Mouse (Mus musculus): ENCODE measurements at regions not wholly inside any gene's neighbourhood (a gene's known extent, or its start where the extent isn't known, plus 50 kb on each side); places are given as distances from the start of the nearest gene placed in this dataset.

DNA sequence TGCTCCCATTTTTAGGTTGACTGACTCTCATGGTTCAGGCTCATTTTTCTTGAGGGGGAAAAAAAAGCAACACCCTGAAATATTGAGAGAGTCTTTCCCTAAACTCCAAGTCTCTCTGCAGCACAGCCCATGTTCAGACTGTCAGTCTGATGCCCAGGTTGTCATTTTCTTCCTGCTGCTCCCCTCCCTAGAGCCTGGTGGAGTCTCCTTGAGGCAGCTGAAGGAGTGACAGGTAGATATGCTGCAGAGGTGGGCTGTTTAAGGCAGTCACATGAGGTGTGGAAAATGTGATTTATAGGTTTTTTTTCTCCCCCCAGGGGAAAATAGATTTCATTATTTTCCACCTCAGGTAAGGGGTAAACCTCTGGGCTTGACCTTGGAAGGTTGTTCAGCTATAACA, 70.6 kb upstream of the Olfm4 start:
- Histone ChIP-seq H3K4me3 (no peak overlapping the region), H3K4me2 (ENCODE audit: low read depth) (no peak overlapping the region), H3K79me2 (ENCODE audit: control insufficient read depth, insufficient read depth) (no peaks in the 10 kb centered on the region), H3K27me3 (ENCODE audit: control insufficient read depth, insufficient read depth, insufficient read length) (no peaks in the 10 kb centered on the region), H3K36me3 (ENCODE audit: control insufficient read depth, insufficient read depth) (no peaks in the 10 kb centered on the region), H3ac (ENCODE audit: control insufficient read depth, insufficient read length) (no peak overlapping the region)
- no peak for TF ChIP-seq POLR2A (IDR thresholded peaks at IDR 0.05; ENCODE audit: insufficient read length, low read depth)
- TF ChIP-seq SRF (IDR thresholded peaks at IDR 0.05; ENCODE audit: control insufficient read depth, insufficient read length, low read depth): no peak
- no peak for TF ChIP-seq CEBPB (IDR thresholded peaks at IDR 0.05; ENCODE audit: insufficient read depth, poor library complexity, severe bottlenecking)
- TF ChIP-seq REST (IDR thresholded peaks at IDR 0.05; ENCODE audit: insufficient read depth, insufficient read length): no peak
- no peak for TF ChIP-seq POLR2AphosphoS2 (IDR thresholded peaks at IDR 0.05; ENCODE audit: insufficient read length, low read depth)
- TF ChIP-seq MAX (IDR thresholded peaks at IDR 0.05; ENCODE audit: low read depth): no peak
- TF ChIP-seq E2F4 (IDR thresholded peaks at IDR 0.05; ENCODE audit: insufficient read depth): no peak
- TF ChIP-seq USF1 (IDR thresholded peaks at IDR 0.05; ENCODE audit: low read depth): no peak
- TF ChIP-seq TCF12 (IDR thresholded peaks at IDR 0.05; ENCODE audit: insufficient read depth, poor library complexity, severe bottlenecking): no peak
- no peak for TF ChIP-seq MYOD1 (IDR thresholded peaks at IDR 0.05; ENCODE audit: control insufficient read depth in 1 of 3, insufficient read length in 2 of 3, low read depth in 2 of 3)
- TF ChIP-seq TCF3 (IDR thresholded peaks at IDR 0.05; ENCODE audit: insufficient read length, low read depth): no peak
- no peak for TF ChIP-seq MYOG (IDR thresholded peaks at IDR 0.05; ENCODE audit: control insufficient read depth in 1 of 3, insufficient read depth in 1 of 3, insufficient read length in 2 of 3, low read depth in 2 of 3)

DNA sequence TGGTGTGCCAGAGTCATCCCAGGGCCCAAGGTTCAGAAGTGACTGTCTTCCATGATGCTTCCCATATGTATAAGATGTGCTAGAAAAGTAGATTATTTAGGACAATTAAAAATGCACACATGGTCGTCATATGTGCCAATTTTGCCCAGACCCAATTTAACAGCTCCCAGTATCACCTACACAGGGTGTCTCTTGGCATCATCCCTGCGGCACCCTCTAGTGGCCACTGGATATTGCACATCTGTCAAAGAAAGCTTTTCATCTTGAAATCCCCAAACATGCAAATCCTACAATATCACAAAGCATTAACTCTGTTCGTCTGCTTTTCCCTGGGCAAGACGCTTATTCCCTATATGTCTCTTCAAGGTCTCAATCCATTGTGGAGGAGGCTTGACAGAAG, 71.3 kb upstream of the Olfm4 start:
- no peak overlapping the region for H3ac ChIP-seq (ENCODE audit: control insufficient read depth, insufficient read length)
- H3K36me3 ChIP-seq (ENCODE audit: control insufficient read depth, insufficient read depth): no peaks in the 10 kb centered on the region
- no peak overlapping the region for H3K4me2 ChIP-seq (ENCODE audit: low read depth)
- no peak for TF ChIP-seq MAX (IDR thresholded peaks at IDR 0.05; ENCODE audit: low read depth)
- TF ChIP-seq E2F4 (IDR thresholded peaks at IDR 0.05; ENCODE audit: insufficient read depth): no peak
- TF ChIP-seq REST (IDR thresholded peaks at IDR 0.05; ENCODE audit: insufficient read depth, insufficient read length): no peak
- H3K79me2 ChIP-seq (ENCODE audit: control insufficient read depth, insufficient read depth): no peaks in the 10 kb centered on the region
- no peaks in the 10 kb centered on the region for H3K27me3 ChIP-seq (ENCODE audit: control insufficient read depth, insufficient read depth, insufficient read length)
- no peak overlapping the region for H3K4me3 ChIP-seq

DNA sequence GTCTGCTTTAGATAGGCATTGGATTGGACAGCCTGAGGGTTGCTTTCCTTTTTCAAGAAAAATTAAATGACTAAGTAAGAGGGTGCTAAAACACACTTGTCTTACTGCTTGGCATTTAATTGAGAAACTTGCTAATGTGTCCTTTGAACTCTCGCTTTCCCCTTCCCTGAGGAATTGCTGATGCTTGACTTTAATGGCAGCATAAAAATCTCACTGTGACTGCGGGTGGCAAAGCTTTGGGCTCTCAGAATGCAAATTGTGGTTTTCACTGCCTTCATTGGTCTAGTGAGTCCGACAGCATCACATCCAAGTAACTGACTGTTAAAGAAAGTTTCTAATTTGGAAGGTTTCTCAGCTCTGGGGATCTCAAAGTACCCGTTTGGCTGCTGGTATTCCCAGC, 76.1 kb upstream of the Olfm4 start:
- Histone ChIP-seq H3K79me2 (ENCODE audit: control insufficient read depth, insufficient read depth) (no peaks in the 10 kb centered on the region), H3ac (ENCODE audit: control insufficient read depth, insufficient read length) (no peak overlapping the region), H3K4me2 (ENCODE audit: low read depth) (no peak overlapping the region), H3K36me3 (ENCODE audit: control insufficient read depth, insufficient read depth) (no peaks in the 10 kb centered on the region), H3K4me3 (no peak overlapping the region), H3K27me3 (ENCODE audit: control insufficient read depth, insufficient read depth, insufficient read length) (no peaks in the 10 kb centered on the region)
- TF ChIP-seq MYOD1 (IDR thresholded peaks at IDR 0.05; ENCODE audit: control insufficient read depth in 1 of 3, insufficient read length in 2 of 3, low read depth in 2 of 3): no peak

DNA sequence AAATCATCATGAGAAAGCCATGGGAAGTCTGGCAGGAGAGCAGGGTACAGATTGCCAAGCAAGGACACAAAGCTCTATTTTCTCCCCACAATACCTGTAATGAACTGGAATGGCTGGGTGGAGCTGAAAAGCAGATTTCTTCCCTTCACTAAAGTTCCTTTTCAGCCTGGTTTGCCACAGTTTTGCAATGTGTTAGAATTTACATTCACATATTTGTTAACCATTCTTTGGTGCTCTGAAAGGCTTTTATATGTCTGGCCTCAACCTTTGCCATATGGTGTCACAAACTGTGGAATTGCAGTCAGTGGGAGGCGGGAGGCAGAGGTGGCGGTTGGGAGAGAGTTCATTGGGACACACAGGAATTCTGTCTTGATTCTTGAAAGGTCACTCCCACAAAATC, 78.3 kb upstream of the Olfm4 start:
- no peaks in the 10 kb centered on the region for H3K79me2 ChIP-seq (ENCODE audit: control insufficient read depth, insufficient read depth)
- no peaks in the 10 kb centered on the region for H3K27me3 ChIP-seq (ENCODE audit: control insufficient read depth, insufficient read depth, insufficient read length)
- no peaks in the 10 kb centered on the region for H3K36me3 ChIP-seq (ENCODE audit: control insufficient read depth, insufficient read depth)
- H3K4me2 ChIP-seq (ENCODE audit: low read depth): no peak overlapping the region
- H3ac ChIP-seq (ENCODE audit: control insufficient read depth, insufficient read length): no peak overlapping the region
- H3K4me3 ChIP-seq: no peak overlapping the region
- TF ChIP-seq MAX (IDR thresholded peaks at IDR 0.05; ENCODE audit: low read depth): no peak
- no peak for TF ChIP-seq MYOD1 (IDR thresholded peaks at IDR 0.05; ENCODE audit: control insufficient read depth in 1 of 3, insufficient read length in 2 of 3, low read depth in 2 of 3)

DNA sequence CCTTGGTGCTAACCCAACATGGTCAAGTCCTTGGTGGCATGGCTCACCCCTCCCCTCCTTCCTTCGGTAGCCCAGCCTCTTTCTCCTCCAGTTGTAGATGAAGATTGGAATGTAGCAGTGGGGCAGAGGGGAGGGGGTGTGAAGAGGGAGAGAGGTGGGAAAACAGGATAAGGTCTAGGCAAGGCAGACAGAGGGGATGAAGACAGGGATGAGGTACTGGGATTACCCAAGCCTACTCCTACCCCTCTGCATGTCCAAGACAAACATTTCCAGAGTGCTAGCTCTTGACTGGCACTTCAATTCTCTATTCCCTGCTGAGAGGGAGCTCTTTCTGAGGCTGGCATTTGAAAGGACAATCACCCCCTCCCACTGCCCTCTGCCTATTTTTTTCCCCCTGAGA, 81.5 kb upstream of the Olfm4 start:
- Histone ChIP-seq H3K4me3 (no peak overlapping the region), H3K36me3 (ENCODE audit: control insufficient read depth, insufficient read depth) (no peaks in the 10 kb centered on the region), H3ac (ENCODE audit: control insufficient read depth, insufficient read length) (no peak overlapping the region), H3K4me2 (ENCODE audit: low read depth) (no peak overlapping the region), H3K79me2 (ENCODE audit: control insufficient read depth, insufficient read depth) (no peaks in the 10 kb centered on the region), H3K27me3 (ENCODE audit: control insufficient read depth, insufficient read depth, insufficient read length) (no peaks in the 10 kb centered on the region)
- TF ChIP-seq MYOG (IDR thresholded peaks at IDR 0.05; ENCODE audit: control insufficient read depth in 1 of 3, insufficient read depth in 1 of 3, insufficient read length in 2 of 3, low read depth in 2 of 3) (no peak), POLR2A (IDR thresholded peaks at IDR 0.05; ENCODE audit: insufficient read length, low read depth) (no peak), MYOD1 (IDR thresholded peaks at IDR 0.05; ENCODE audit: control insufficient read depth in 1 of 3, insufficient read length in 2 of 3, low read depth in 2 of 3) (no peak)

DNA sequence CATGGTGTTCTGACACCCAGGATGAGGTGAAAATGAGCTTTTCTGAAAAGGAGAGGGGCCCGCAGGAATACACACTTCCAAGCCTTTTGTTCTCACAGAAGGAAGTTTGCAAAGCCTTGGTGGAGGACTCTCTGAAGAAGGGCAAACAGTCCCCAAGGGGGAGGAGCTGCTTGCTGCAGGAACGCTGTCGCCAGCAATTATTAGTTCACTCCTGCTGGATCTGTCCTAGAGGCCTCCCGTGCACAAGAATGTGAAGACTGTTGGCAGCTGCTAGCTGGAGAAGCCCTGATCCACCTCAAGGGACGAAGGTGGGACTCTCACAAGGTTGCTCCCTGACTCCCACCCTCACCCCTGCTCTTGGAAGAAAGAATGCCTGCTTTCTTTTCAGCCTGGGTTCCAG, 85.6 kb upstream of the Olfm4 start:
- no peaks in the 10 kb centered on the region for H3K36me3 ChIP-seq (ENCODE audit: control insufficient read depth, insufficient read depth)
- TF ChIP-seq REST (IDR thresholded peaks at IDR 0.05; ENCODE audit: insufficient read depth, insufficient read length) (no peak), SRF (IDR thresholded peaks at IDR 0.05; ENCODE audit: control insufficient read depth, insufficient read length, low read depth) (no peak)
- no peak overlapping the region for H3ac ChIP-seq (ENCODE audit: control insufficient read depth, insufficient read length)
- no peak overlapping the region for H3K4me2 ChIP-seq (ENCODE audit: low read depth)
- no peaks in the 10 kb centered on the region for H3K27me3 ChIP-seq (ENCODE audit: control insufficient read depth, insufficient read depth, insufficient read length)
- H3K4me3 ChIP-seq: no peak overlapping the region
- H3K79me2 ChIP-seq (ENCODE audit: control insufficient read depth, insufficient read depth): no peaks in the 10 kb centered on the region
